Mouse (Mus musculus): ENCODE measurements around the gene Hmcn1. TPM values are rescaled to one million over a fixed set of nuclear protein-coding genes. Genes with fewer than 3 reads are reported as not detected.

The Hmcn1 gene
- polyA plus RNA-seq, 1 experiment = not detected

DNA sequence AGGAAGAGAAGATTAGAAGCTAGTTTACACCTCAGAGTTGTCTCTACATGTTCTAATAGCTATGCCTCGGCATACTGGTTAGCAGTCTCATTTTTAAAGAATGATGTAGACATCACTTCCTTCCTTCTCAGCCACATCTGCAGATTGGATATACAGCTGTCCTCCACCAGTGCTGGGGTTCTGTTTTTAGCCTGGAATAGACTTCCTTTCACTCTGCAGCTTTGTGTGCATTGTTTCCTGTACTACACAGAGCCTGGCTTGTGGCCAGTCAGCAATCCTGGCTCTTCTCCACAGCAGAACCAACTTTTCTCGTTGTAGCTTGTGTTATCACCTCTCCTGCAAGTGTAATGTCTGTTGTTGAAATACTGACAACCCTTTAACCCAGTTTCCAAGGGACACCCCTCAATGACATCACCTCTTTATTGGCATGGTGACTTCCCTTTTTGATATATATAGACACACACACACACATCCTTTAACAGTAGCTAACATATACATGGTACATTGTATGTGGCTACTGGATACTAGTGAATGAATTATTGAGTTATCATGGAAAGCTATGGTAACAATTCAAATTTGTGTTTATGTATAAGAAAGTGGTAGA lies 233.7 kb downstream of the Hmcn1 start:
- Histone ChIP-seq H3K36me3 (ENCODE audit: control insufficient read depth) (no peaks in the 10 kb centered on the region), H3K4me3 (replicated peaks) (no peak overlapping the region)

GRCm38 (mm10) chr1:150753920-150754319 lies 239.3 kb downstream of the Hmcn1 start:
- no peaks in the 10 kb centered on the region for H3K9me3 ChIP-seq (ENCODE audit: control insufficient read depth, low read length)
- no peaks in the 10 kb centered on the region for H3K27me3 ChIP-seq (ENCODE audit: control insufficient read depth)

More for the DNA sequence above, 233.7 kb downstream of the Hmcn1 start:
- H3K9me3 ChIP-seq (ENCODE audit: control insufficient read depth, low read length) = no peaks in the 10 kb centered on the region
- no peaks in the 10 kb centered on the region for H3K4me1 ChIP-seq (ENCODE audit: control insufficient read depth)
- TF ChIP-seq TAL1 (IDR thresholded peaks at IDR 0.05; ENCODE audit: low read length) (no peak), GATA1 (IDR thresholded peaks at IDR 0.05; ENCODE audit: low read length) (no peak)
- no peaks in the 10 kb centered on the region for H3K27me3 ChIP-seq (ENCODE audit: control insufficient read depth)

DNA sequence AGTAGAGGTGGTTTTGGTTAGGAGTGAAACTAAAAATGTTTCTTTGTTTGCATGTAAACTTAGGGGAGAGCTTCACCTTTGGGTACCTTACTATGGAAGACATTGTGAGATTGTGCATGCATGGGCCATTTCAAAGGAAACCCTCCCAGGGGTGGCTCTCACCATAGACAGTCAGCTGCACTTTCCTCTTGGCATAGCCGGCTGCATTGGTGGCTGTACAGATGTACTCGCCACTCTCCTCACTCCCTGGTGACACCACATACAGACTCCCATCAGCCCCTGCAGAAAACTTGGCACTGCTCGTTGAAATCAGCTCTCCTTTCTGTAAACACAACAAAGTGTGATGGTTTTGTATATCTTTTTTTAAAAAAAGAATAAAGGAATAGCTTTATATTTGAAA lies 244.5 kb downstream of the Hmcn1 start:
- TF ChIP-seq TAL1 (IDR thresholded peaks at IDR 0.05; ENCODE audit: low read length) = no peak
- no peak for TF ChIP-seq GATA1 (IDR thresholded peaks at IDR 0.05; ENCODE audit: low read length)
- Histone ChIP-seq H3K27me3 (ENCODE audit: control insufficient read depth) (no peaks in the 10 kb centered on the region), H3K4me3 (replicated peaks) (no peak overlapping the region)

More at GRCm38 (mm10) chr1:150753920-150754319, 239.3 kb downstream of the Hmcn1 start:
- Histone ChIP-seq H3K4me3 (replicated peaks) (no peak overlapping the region), H3K4me1 (ENCODE audit: control insufficient read depth) (no peaks in the 10 kb centered on the region), H3K36me3 (ENCODE audit: control insufficient read depth) (no peaks in the 10 kb centered on the region)
- no peak for TF ChIP-seq GATA1 (IDR thresholded peaks at IDR 0.05; ENCODE audit: low read length)

GRCm38 (mm10) chr1:150747771-150748170 lies 245.5 kb downstream of the Hmcn1 start:
- TF ChIP-seq TAL1 (IDR thresholded peaks at IDR 0.05; ENCODE audit: low read length) = no peak
- TF ChIP-seq GATA1 (IDR thresholded peaks at IDR 0.05; ENCODE audit: low read length) = no peak
- Histone ChIP-seq H3K4me3 (replicated peaks) (no peak overlapping the region), H3K4me1 (ENCODE audit: control insufficient read depth) (no peaks in the 10 kb centered on the region), H3K9me3 (ENCODE audit: control insufficient read depth, low read length) (no peaks in the 10 kb centered on the region; the same call in 1 of the 2 replicates), H3K36me3 (ENCODE audit: control insufficient read depth) (no peaks in the 10 kb centered on the region), H3K27me3 (ENCODE audit: control insufficient read depth) (no peaks in the 10 kb centered on the region)

More for the DNA sequence above, 244.5 kb downstream of the Hmcn1 start:
- Histone ChIP-seq H3K4me1 (ENCODE audit: control insufficient read depth) (no peaks in the 10 kb centered on the region), H3K9me3 (ENCODE audit: control insufficient read depth, low read length) (no peaks in the 10 kb centered on the region), H3K36me3 (ENCODE audit: control insufficient read depth) (no peaks in the 10 kb centered on the region)

GRCm38 (mm10) chr1:150743097-150743843 lies 250.0 kb downstream of the Hmcn1 start:
- no peaks in the 10 kb centered on the region; the same call in 1 of the 2 replicates for H3K9me3 ChIP-seq (ENCODE audit: control insufficient read depth, low read length)
- no peaks in the 10 kb centered on the region for H3K36me3 ChIP-seq (ENCODE audit: control insufficient read depth)
- no peaks in the 10 kb centered on the region for H3K4me1 ChIP-seq (ENCODE audit: control insufficient read depth)
- H3K4me3 ChIP-seq (replicated peaks) = no peak overlapping the region
- no peaks in the 10 kb centered on the region for H3K27me3 ChIP-seq (ENCODE audit: control insufficient read depth)
- TF ChIP-seq GATA1 (IDR thresholded peaks at IDR 0.05; ENCODE audit: low read length) (no peak), TAL1 (IDR thresholded peaks at IDR 0.05; ENCODE audit: low read length) (no peak)

- H3K27me3 ChIP-seq (ENCODE audit: control insufficient read depth) = no peaks in the 10 kb centered on the region
- no peaks in the 10 kb centered on the region; the same call in 1 of the 2 replicates for H3K9me3 ChIP-seq (ENCODE audit: control insufficient read depth, low read length)
- TF ChIP-seq GATA1 (IDR thresholded peaks at IDR 0.05; ENCODE audit: low read length) (no peak), TAL1 (IDR thresholded peaks at IDR 0.05; ENCODE audit: low read length) (no peak)
- no peaks in the 10 kb centered on the region for H3K4me1 ChIP-seq (ENCODE audit: control insufficient read depth)
- no peak overlapping the region for H3K4me3 ChIP-seq (replicated peaks)
- H3K36me3 ChIP-seq (ENCODE audit: control insufficient read depth) = no peaks in the 10 kb centered on the region
These were observed 250.7 kb downstream of the Hmcn1 start for GRCm38 (mm10) chr1:150742376-150743087.

DNA sequence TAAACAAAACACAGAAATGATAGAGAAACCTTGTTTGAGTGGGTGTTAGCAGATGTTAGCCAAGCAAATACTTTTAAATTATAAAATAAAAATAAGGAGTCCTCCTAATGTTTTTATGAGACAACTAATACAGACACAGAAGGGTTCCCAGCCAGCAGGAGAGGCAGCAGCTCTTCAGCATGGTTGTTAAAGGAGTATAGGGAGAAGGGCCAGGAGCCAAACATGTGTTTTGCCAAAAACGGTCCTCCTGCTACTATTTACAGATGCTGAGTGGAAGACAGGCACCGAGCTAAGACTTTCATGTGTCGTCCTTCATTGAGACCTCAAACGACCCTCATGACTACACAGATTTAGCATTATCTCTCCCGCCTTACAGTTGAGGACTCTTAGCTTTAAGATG lies 281.8 kb downstream of the Hmcn1 start:
- no peak overlapping the region for H3K4me3 ChIP-seq (replicated peaks)
- H3K27me3 ChIP-seq (ENCODE audit: control insufficient read depth) = no peaks in the 10 kb centered on the region
- no peak for TF ChIP-seq GATA1 (IDR thresholded peaks at IDR 0.05; ENCODE audit: low read length)
- TF ChIP-seq TAL1 (IDR thresholded peaks at IDR 0.05; ENCODE audit: low read length) = no peak
- H3K4me1 ChIP-seq (ENCODE audit: control insufficient read depth) = no peaks in the 10 kb centered on the region
- no peaks in the 10 kb centered on the region for H3K9me3 ChIP-seq (ENCODE audit: control insufficient read depth, low read length)
- no peaks in the 10 kb centered on the region for H3K36me3 ChIP-seq (ENCODE audit: control insufficient read depth)

DNA sequence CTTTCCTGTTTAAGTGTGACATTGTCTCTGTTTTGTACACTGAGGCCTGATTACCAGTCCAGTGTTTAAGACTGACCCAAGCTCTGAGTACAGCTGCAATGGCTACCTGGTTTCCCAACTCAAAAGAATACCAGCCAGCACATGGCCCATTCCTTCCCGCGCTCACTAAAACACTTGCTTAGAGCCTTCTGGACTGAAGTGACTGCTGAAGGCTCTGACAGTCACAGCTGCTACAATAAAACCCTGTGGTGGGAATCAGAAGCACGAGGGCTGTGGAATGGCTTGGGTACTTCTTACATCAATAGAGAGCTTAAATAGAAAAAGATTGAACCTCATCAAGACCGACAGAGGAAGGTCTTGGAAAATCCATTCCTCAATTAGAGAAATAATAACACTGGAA lies 286.7 kb downstream of the Hmcn1 start:
- no peaks in the 10 kb centered on the region for H3K27me3 ChIP-seq (ENCODE audit: control insufficient read depth)
- H3K36me3 ChIP-seq (ENCODE audit: control insufficient read depth) = no peaks in the 10 kb centered on the region
- TF ChIP-seq TAL1 (IDR thresholded peaks at IDR 0.05; ENCODE audit: low read length) (no peak), GATA1 (IDR thresholded peaks at IDR 0.05; ENCODE audit: low read length) (no peak)
- H3K4me3 ChIP-seq (replicated peaks) = no peak overlapping the region
- no peaks in the 10 kb centered on the region for H3K4me1 ChIP-seq (ENCODE audit: control insufficient read depth)
- H3K9me3 ChIP-seq (ENCODE audit: control insufficient read depth, low read length) = no peaks in the 10 kb centered on the region

DNA sequence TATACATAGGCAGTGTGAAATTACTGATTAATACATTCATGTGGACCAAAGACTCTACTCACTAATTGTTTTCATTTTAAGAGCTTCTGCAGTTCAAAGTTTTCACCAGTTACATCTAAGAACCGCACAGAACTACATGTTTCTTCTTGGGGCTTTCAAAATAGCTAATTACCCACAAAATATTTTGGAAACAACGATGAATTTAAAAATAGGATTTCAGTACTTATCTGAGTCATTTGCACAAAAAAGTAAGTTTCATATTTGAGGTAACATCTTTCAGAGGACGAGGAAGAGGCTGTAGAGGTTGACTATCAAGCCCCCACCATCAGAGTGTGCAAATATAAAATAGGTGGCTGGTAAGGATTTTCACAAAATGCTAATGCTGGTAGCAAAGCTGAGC lies 295.5 kb downstream of the Hmcn1 start:
- Histone ChIP-seq H3K36me3 (ENCODE audit: control insufficient read depth) (no peaks in the 10 kb centered on the region), H3K9me3 (ENCODE audit: control insufficient read depth, low read length) (peaks cover 2% of the 10 kb centered on the region; the same call in 1 of the 2 replicates), H3K4me1 (ENCODE audit: control insufficient read depth) (no peaks in the 10 kb centered on the region), H3K27me3 (ENCODE audit: control insufficient read depth) (no peaks in the 10 kb centered on the region), H3K4me3 (replicated peaks) (no peak overlapping the region)
- TF ChIP-seq TAL1 (IDR thresholded peaks at IDR 0.05; ENCODE audit: low read length) = no peak
- no peak for TF ChIP-seq GATA1 (IDR thresholded peaks at IDR 0.05; ENCODE audit: low read length)
